Mouse (Mus musculus) midbrain, embryonic 14.5 days (tissue): ENCODE measurements at regions not wholly inside any gene's neighbourhood (a gene's known extent, or its start where the extent isn't known, plus 50 kb on each side); places are given as distances from the start of the nearest gene placed in this dataset.

Experiments used
- ATAC-seq: fragments of 200-750 bp; cut with Nextera tagmentation; 2 replicates; pipeline ENCODE4 v1.8.0; 2017; ENCODE audit warnings: moderate number of reproducible peaks, moderate library complexity; ENCODE audit not compliant: low FRiP score, low TSS enrichment
- DNase-seq: peaks from one replicate; pipeline ENCODE4 v3.0.0-alpha.2; 2015
- H3K27ac ChIP-seq: fragments of 300-500 bp; sonication (generic); replicated peaks from 2 replicates; pipeline ENCODE4 v1.5.1; 2014; ENCODE audit warnings: mild to moderate bottlenecking, low read depth, low read length, moderate library complexity
- H3K27me3 ChIP-seq: fragments of 300-500 bp; sonication (generic); 2 replicates; pipeline ENCODE4 v1.6.1; 2014; ENCODE audit warnings: low read length, control low read depth, mixed read lengths; ENCODE audit not compliant: control insufficient read depth, insufficient read depth
- H3K36me3 ChIP-seq: fragments of 300-500 bp; sonication (generic); 2 replicates; pipeline ENCODE4 v1.6.1; 2014; ENCODE audit warnings: low read length, control low read depth; ENCODE audit not compliant: control insufficient read depth, insufficient read depth
- H3K4me1 ChIP-seq: fragments of 300-500 bp; sonication (generic); 2 replicates; pipeline ENCODE4 v1.6.1; 2014; ENCODE audit warnings: mild to moderate bottlenecking, antibody characterized with exemption, low read length, control low read depth; ENCODE audit not compliant: control insufficient read depth, insufficient read depth
- H3K4me2 ChIP-seq: fragments of 300-500 bp; sonication (generic); 2 replicates; pipeline ENCODE4 v1.6.1; 2014; ENCODE audit warnings: mild to moderate bottlenecking, low read length, moderate library complexity
- H3K4me3 ChIP-seq: fragments of 300-500 bp; sonication (generic); replicated peaks from 2 replicates; pipeline ENCODE4 v1.5.1; 2014; ENCODE audit warnings: low read depth, low read length
- H3K9ac ChIP-seq: fragments of 300-500 bp; sonication (generic); replicated peaks from 2 replicates; pipeline ENCODE4 v1.6.1; 2014; ENCODE audit warnings: mild to moderate bottlenecking, low read length, moderate library complexity
- H3K9me3 ChIP-seq: fragments of 300-500 bp; sonication (generic); 2 replicates; pipeline ENCODE4 v1.6.1; 2016; ENCODE audit warnings: low read length, control low read depth, mixed read lengths; ENCODE audit not compliant: control insufficient read depth
- WGBS: fragments of 180-500 bp; shearing (Covaris S2); extraction: QIAGEN DNeasy Blood & Tissue Kit; methylation state at CpG from one replicate; pipeline ENCODE4 v1.1.7; 2014; 5-methylcytosine and 5-hydroxymethylcytosine counted together

- DNase-seq (no peak), ATAC-seq (no peak)
- Histone ChIP-seq H3K36me3 (no peaks in the 10 kb centered on the region), H3K4me3 (no peak overlapping the region), H3K27me3 (no peaks in the 10 kb centered on the region), H3K9me3 (no peaks in the 10 kb centered on the region), H3K27ac (0 out of 2 replicates have a peak overlapping the region, but pooled peaks have one; percentile 27), H3K9ac (no peak overlapping the region), H3K4me2 (no peak overlapping the region), H3K4me1 (peaks cover 19% of the 10 kb centered on the region; the same call in 1 of the 2 replicates)
- WGBS, result 52% methylated on average over 8 of the region's 8 CpGs
Measured at GRCm38 (mm10) chr17:9927724-9928123, 258.2 kb upstream of the Pabpc6 start.

- no peaks in the 10 kb centered on the region for H3K27me3 ChIP-seq
- no peak overlapping the region for H3K27ac ChIP-seq
- WGBS, result 78% methylated on average over 4 of the region's 4 CpGs
- no peak overlapping the region for H3K9ac ChIP-seq
- ATAC-seq (no peak), DNase-seq (no peak)
- no peaks in the 10 kb centered on the region for H3K9me3 ChIP-seq
- H3K4me2 ChIP-seq, result no peak overlapping the region
- no peak overlapping the region for H3K4me3 ChIP-seq
- no peaks in the 10 kb centered on the region for H3K36me3 ChIP-seq
- peaks cover 19% of the 10 kb centered on the region; the same call in 1 of the 2 replicates for H3K4me1 ChIP-seq
Measured at GRCm38 (mm10) chr17:9926308-9926707, 256.8 kb upstream of the Pabpc6 start.

GRCm38 (mm10) chr17:9921326-9921725 is 251.8 kb upstream of the Pabpc6 start:
- no peaks in the 10 kb centered on the region for H3K4me1 ChIP-seq

GRCm38 (mm10) chr17:9917031-9917430 is 247.5 kb upstream of the Pabpc6 start:
- no peak overlapping the region for H3K9ac ChIP-seq
- H3K4me2 ChIP-seq, result no peak overlapping the region
- no peak overlapping the region for H3K27ac ChIP-seq
- H3K36me3 ChIP-seq, result no peaks in the 10 kb centered on the region
- WGBS, result 17% methylated on average over 2 of the region's 2 CpGs
- no peak overlapping the region for H3K4me3 ChIP-seq
- H3K27me3 ChIP-seq, result no peaks in the 10 kb centered on the region
- DNase-seq (no peak), ATAC-seq (no peak)
- H3K4me1 ChIP-seq, result no peaks in the 10 kb centered on the region
- H3K9me3 ChIP-seq, result peaks cover 4% of the 10 kb centered on the region; the same call in 1 of the 2 replicates

More at GRCm38 (mm10) chr17:9921326-9921725, 251.8 kb upstream of the Pabpc6 start:
- no peak overlapping the region for H3K9ac ChIP-seq
- no peaks in the 10 kb centered on the region for H3K9me3 ChIP-seq
- H3K27me3 ChIP-seq, result no peaks in the 10 kb centered on the region
- DNase-seq, result no peak
- no peak for ATAC-seq
- WGBS, result 88% methylated on average over 2 of the region's 2 CpGs
- H3K4me2 ChIP-seq, result no peak overlapping the region
- H3K36me3 ChIP-seq, result no peaks in the 10 kb centered on the region
- H3K4me3 ChIP-seq, result no peak overlapping the region
- no peak overlapping the region for H3K27ac ChIP-seq

GRCm38 (mm10) chr17:9910856-9911255 is 241.3 kb upstream of the Pabpc6 start:
- H3K4me1 ChIP-seq, result peaks cover 14% of the 10 kb centered on the region
- H3K27ac ChIP-seq, result no peak overlapping the region
- no peak overlapping the region for H3K9ac ChIP-seq
- peaks cover under 1% of the 10 kb centered on the region; the same call in 1 of the 2 replicates for H3K9me3 ChIP-seq
- ATAC-seq, result no peak
- H3K36me3 ChIP-seq, result no peaks in the 10 kb centered on the region
- H3K4me3 ChIP-seq, result no peak overlapping the region
- 95% methylated on average over 2 of the region's 2 CpGs for WGBS
- DNase-seq, result no peak
- no peaks in the 10 kb centered on the region for H3K27me3 ChIP-seq
- H3K4me2 ChIP-seq, result no peak overlapping the region

GRCm38 (mm10) chr17:9907077-9907476 is 237.6 kb upstream of the Pabpc6 start:
- WGBS, result 30% methylated on average over 1 of the region's 1 CpGs
- Histone ChIP-seq H3K9ac (no peak overlapping the region), H3K4me2 (no peak overlapping the region), H3K9me3 (no peaks in the 10 kb centered on the region), H3K27me3 (no peaks in the 10 kb centered on the region), H3K27ac (0 out of 2 replicates have a peak overlapping the region, but pooled peaks have one; percentile 73), H3K4me3 (no peak overlapping the region), H3K36me3 (no peaks in the 10 kb centered on the region), H3K4me1 (peaks cover 35% of the 10 kb centered on the region)
- DNase-seq (peak; percentile 39), ATAC-seq (no peak)

- Histone ChIP-seq H3K9me3 (no peaks in the 10 kb centered on the region), H3K36me3 (no peaks in the 10 kb centered on the region), H3K9ac (no peak overlapping the region; the same call in 1 of the 2 replicates), H3K4me3 (0 out of 2 replicates have a peak overlapping the region, but pooled peaks have one; percentile 10), H3K4me2 (peak overlapping the region; percentile 51), H3K27ac (peak overlapping the region; percentile 73), H3K27me3 (no peaks in the 10 kb centered on the region), H3K4me1 (peaks cover 35% of the 10 kb centered on the region)
- peak; percentile 82 for ATAC-seq
- WGBS, result under 1% methylated on average over 12 of the region's 12 CpGs
- DNase-seq, result peak; percentile 92
Measured at GRCm38 (mm10) chr17:9905501-9906462, 236.3 kb upstream of the Pabpc6 start.

GRCm38 (mm10) chr17:9904525-9904991 is 235.0 kb upstream of the Pabpc6 start:
- Histone ChIP-seq H3K27ac (peak overlapping the region; percentile 73), H3K4me3 (no peak overlapping the region), H3K4me1 (peaks cover 35% of the 10 kb centered on the region), H3K4me2 (peak overlapping the region; percentile 51; the same call in 1 of the 2 replicates), H3K27me3 (no peaks in the 10 kb centered on the region), H3K9ac (no peak overlapping the region), H3K9me3 (no peaks in the 10 kb centered on the region), H3K36me3 (no peaks in the 10 kb centered on the region)
- 2% methylated on average over 6 of the region's 6 CpGs for WGBS
- no peak for ATAC-seq
- DNase-seq, result peak; percentile 70
